Mouse (Mus musculus): ENCODE data around the gene Tmem39b.

GRCm38 (mm10) chr4:129701503-129702377 is 5.1 kb upstream of the Tmem39b start:
- TF ChIP-seq GATA1 (IDR thresholded peaks at IDR 0.05; ENCODE audit: low read length) = no peak
- TF ChIP-seq TAL1 (IDR thresholded peaks at IDR 0.05; ENCODE audit: low read length) = no peak

Data from erythroblast, embryonic 14.5 days (primary cell).